Mouse (Mus musculus) brain, embryonic 14.5 days (tissue): ENCODE data around the gene Pik3r4.

Experiments
- CTCF ChIP-seq: fragments of 200-500 bp; IDR thresholded peaks from 2 replicates; pipeline ENCODE4 v1.5.1; 2012; ENCODE audit warnings: inconsistent platforms, mild to moderate bottlenecking, moderate library complexity, borderline replicate concordance; ENCODE audit not compliant: insufficient read depth, insufficient read length; ENCODE audit errors: extremely low read depth
- POLR2A ChIP-seq: fragments of 200-500 bp; IDR thresholded peaks from 2 replicates; pipeline ENCODE4 v1.6.1; 2012; ENCODE audit warnings: mild to moderate bottlenecking, inconsistent platforms, borderline replicate concordance; ENCODE audit not compliant: poor library complexity, insufficient read depth, insufficient read length, severe bottlenecking; ENCODE audit errors: extremely low read depth

DNA sequence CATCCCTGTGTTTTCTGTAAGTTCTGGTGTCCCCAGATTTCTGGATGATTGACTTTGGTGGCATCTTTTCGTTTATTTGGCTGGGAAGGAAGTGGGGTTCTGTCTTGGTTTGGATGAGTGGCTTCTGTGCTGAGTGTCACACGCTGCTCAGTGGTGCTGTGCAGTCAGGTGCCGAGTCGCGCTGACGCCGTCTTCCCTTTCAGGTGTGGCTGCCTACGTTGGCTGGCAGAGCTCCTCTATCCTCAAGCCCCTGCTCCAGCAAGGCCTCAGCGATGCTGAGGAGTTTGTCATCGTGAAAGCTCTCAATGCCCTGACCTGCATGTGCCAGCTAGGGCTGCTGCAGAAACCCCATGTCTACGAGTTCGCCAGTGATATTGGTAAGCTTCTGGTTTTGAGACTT lies 15.4 kb downstream of the Pik3r4 start:
- no peak for TF ChIP-seq CTCF
- TF ChIP-seq POLR2A, result no peak
